Mouse (Mus musculus): Measurements from ENCODE around the gene Tfg. TPM values are rescaled to one million over a fixed set of nuclear protein-coding genes. Genes with fewer than 3 reads are reported as not detected.

Tfg gene
- polyA plus RNA-seq (2012; fragmentation: generic; extraction: Trizol) = 10 to 100 TPM in 1 of 2 experiments, 1 to 10 TPM in 1; 6.5 to 37.3 TPM

GRCm38 (mm10) chr16:56717224-56718200, at the start of gene Tfg:
TSS of gene Tfg (minus strand) at chr16:56717450.

Other genes with a start within 250 kb of the Tfg start
- gene Abi3bp, start 239.6 kb downstream of the Tfg start, polyA plus RNA-seq (2012; fragmentation: generic; extraction: Trizol) = under 1 TPM in 1 of 2 experiments, not detected in 1; 0.60 TPM
- not detected for gene Adgrg7, start 78.4 kb upstream of the Tfg start, polyA plus RNA-seq (2012; fragmentation: generic; extraction: Trizol)
- gene Tmem45a, start 168.7 kb upstream of the Tfg start, polyA plus RNA-seq (2012; fragmentation: generic; extraction: Trizol) = 10 to 100 TPM in 1 of 2 experiments, 1 to 10 TPM in 1; 1.5 to 11.2 TPM
- not detected for gene Lnp1, start 210.6 kb upstream of the Tfg start, polyA plus RNA-seq (2012; fragmentation: generic; extraction: Trizol)

All from C3H10T1/2 (cell line).